Mouse (Mus musculus): ENCODE data around the gene Adck1.

DNA sequence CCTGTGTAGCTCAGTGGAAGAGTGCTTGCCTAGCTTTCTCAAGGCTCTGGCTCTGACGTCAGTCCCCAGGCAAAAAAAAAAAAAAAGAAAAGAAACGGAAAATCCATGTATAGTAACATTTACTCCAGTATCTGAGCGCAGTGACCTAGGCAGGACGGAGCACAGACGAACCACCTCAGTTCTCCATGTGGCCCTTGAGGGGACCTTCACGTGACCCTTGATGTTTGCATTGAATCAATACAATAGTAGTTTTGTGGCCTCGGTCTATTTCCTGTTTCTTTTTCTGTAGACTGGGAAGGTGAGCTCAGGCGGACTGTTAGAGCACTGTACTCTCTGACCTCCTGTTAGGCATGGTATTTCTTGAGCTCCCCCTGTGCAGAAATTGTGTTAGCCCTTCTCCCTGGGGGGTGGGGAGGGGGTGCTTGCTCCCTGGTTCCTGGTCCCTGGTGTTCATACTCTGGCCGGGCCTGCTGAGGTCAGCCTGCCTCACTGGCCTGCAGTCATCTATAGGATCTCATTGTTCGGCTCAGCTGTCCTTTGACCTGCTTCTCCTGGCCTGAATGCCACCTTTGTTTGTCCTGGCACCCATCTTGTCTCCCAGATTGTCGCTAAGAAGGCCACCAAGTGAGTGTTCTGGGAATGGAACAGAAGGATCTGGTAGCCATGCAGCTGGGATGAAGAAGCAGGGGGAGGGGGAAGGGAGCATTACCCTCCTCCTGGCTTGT lies 48.1 kb downstream of the Adck1 start:
- no peak for TF ChIP-seq CTCF (IDR thresholded peaks at IDR 0.05; ENCODE audit: low read depth, low read length)
- no peak for TF ChIP-seq POLR2A (IDR thresholded peaks at IDR 0.05; ENCODE audit: extremely low read depth, insufficient read depth, low read length)

Measured in liver, adult 2 months (tissue).